8 mouse cellular contexts compared by ENCODE assay signal in genomic region chr11:115052206-115052605, GRCm38 (mm10). TPM values are rescaled to one million over a fixed set of nuclear protein-coding genes. Genes with fewer than 3 reads are reported as not detected.
DNase-seq lines count a peak whose midpoint lies in the region.

No protein-coding gene starts in this region.

- intact Hi-C loops in left cerebral cortex, postnatal 36 days (cut with DNase I), result no loop called here

- peak; percentile 24 for DNase-seq in cerebellum, adult 9-11 months
- DNase-seq in cerebellum, postnatal 25 days, result no peak
- DNase-seq in urinary bladder, postnatal 14 days (ENCODE audit: low spot score), result peak; percentile 42
- no peak for DNase-seq in urinary bladder, adult 18-20 months (ENCODE audit: low spot score in 2 of 2)
- DNase-seq in kidney, postnatal 14 days, result peak; percentile 66
- DNase-seq in testis, postnatal 14 days (ENCODE audit: low spot score), result peak; percentile 56
- no peak for DNase-seq in left cerebral cortex, postnatal 36 days (ENCODE audit: low spot score in 2 of 2)
- DNase-seq in frontal cortex, postnatal 14 days (ENCODE audit: low spot score in 2 of 2), result no peak

RNA-seq across cellular contexts. Expression of gene Cd300ld3, which starts 4.0 kb away (rescaled TPM):
- under 1 TPM; 0.72 to 0.75 TPM for total RNA-seq in left cerebral cortex, postnatal 36 days (2021)

RNA-seq across cellular contexts. Expression of gene Cd300e, which starts 9.8 kb away (rescaled TPM):
- not detected for total RNA-seq in left cerebral cortex, postnatal 36 days (2021)

RNA-seq across cellular contexts. Expression of gene Cd300ld5, which starts 14.6 kb away (rescaled TPM):
- total RNA-seq in left cerebral cortex, postnatal 36 days (2021), result under 1 TPM; 0.72 to 0.75 TPM

RNA-seq across cellular contexts. Expression of gene Cd300ld4, which starts 25.4 kb away (rescaled TPM):
- total RNA-seq in left cerebral cortex, postnatal 36 days (2021), result not detected

RNA-seq across cellular contexts. Expression of gene Cd300ld2, which starts 36.2 kb away (rescaled TPM):
- total RNA-seq in left cerebral cortex, postnatal 36 days (2021), result not detected

Comparison
In these comparisons a context has a peak if more than half of its experiments do, and no peak if none do; other contexts are left out.
1. DNase-seq: peak in cerebellum, adult 9-11 months (single experiment), urinary bladder, postnatal 14 days (single experiment), kidney, postnatal 14 days (single experiment) and testis, postnatal 14 days (single experiment); none in cerebellum, postnatal 25 days (0 of 2), urinary bladder, adult 18-20 months (0 of 2), left cerebral cortex, postnatal 36 days (0 of 2) and frontal cortex, postnatal 14 days (0 of 2).